Mouse (Mus musculus): ENCODE measurements around the gene Slc15a5.

- TF ChIP-seq CTCF (IDR thresholded peaks at IDR 0.05; ENCODE audit: control insufficient read depth, insufficient read depth, insufficient replicate concordance, low read depth, low read length) (no peak), POLR2A (IDR thresholded peaks at IDR 0.05; ENCODE audit: control insufficient read depth, low read depth, low read length) (no peak)
These were observed 72.0 kb downstream of the Slc15a5 start for GRCm38 (mm10) chr6:138007705-138008104.
